Mouse (Mus musculus) embryonic facial prominence, embryonic 13.5 days (tissue): ENCODE measurements around the gene Otud7b. TPM values are rescaled to one million over a fixed set of nuclear protein-coding genes. Genes with fewer than 3 reads are reported as not detected.
"Not testable (repeated sequence)": the region's sequence is repeated elsewhere in the genome, so short reads cannot be mapped to it uniquely, and the experiment has no call there.

Experiments used
- ATAC-seq: fragments of 200-750 bp; cut with Nextera tagmentation; 2 replicates; pipeline ENCODE4 v1.8.0; 2017; ENCODE audit warnings: low read depth; ENCODE audit not compliant: insufficient number of reproducible peaks, insufficient read depth, low FRiP score, low TSS enrichment
- H3K27ac ChIP-seq: fragments of 300-500 bp; sonication (generic); 2 replicates; pipeline ENCODE4 v1.5.1; 2015; ENCODE audit warnings: moderate library complexity, mild to moderate bottlenecking, inconsistent platforms
- H3K27me3 ChIP-seq: fragments of 300-500 bp; sonication (generic); 2 replicates; pipeline ENCODE4 v1.6.1; 2015; ENCODE audit warnings: mild to moderate bottlenecking, inconsistent platforms
- H3K36me3 ChIP-seq: fragments of 300-500 bp; sonication (generic); 2 replicates; pipeline ENCODE4 v1.6.1; 2015; ENCODE audit warnings: mild to moderate bottlenecking, inconsistent platforms
- H3K4me1 ChIP-seq: fragments of 300-500 bp; sonication (generic); 2 replicates; pipeline ENCODE4 v1.6.1; 2015; ENCODE audit warnings: inconsistent platforms
- H3K4me2 ChIP-seq: fragments of 300-500 bp; sonication (generic); 2 replicates; pipeline ENCODE4 v1.6.1; 2015; ENCODE audit warnings: moderate library complexity, mild to moderate bottlenecking, inconsistent platforms
- H3K4me3 ChIP-seq: fragments of 300-500 bp; sonication (generic); 2 replicates; pipeline ENCODE4 v1.5.1; 2015; ENCODE audit warnings: mild to moderate bottlenecking, inconsistent platforms
- H3K9ac ChIP-seq: fragments of 300-500 bp; sonication (generic); 2 replicates; pipeline ENCODE4 v1.6.1; 2015; ENCODE audit warnings: mild to moderate bottlenecking, inconsistent platforms
- H3K9me3 ChIP-seq: fragments of 300-500 bp; sonication (generic); 2 replicates; pipeline ENCODE4 v1.6.1; 2016; ENCODE audit warnings: inconsistent platforms
- WGBS: fragments of 180-500 bp; shearing (Covaris S2); methylation state at CpG from one replicate; pipeline ENCODE4 v1.1.7; 2015; ENCODE audit warnings: mixed read lengths; 5-methylcytosine and 5-hydroxymethylcytosine counted together
- polyA plus RNA-seq: library from polyadenylated mRNA; unstranded; fragments of >200 nt; fragmentation: Nextera tagmentation; extraction: Ambion mirVana; gene quantifications from 2 replicates; pipeline ENCODE4 v1.2.1, GENCODE M21; 2015

The Otud7b gene
- polyA plus RNA-seq, 1 experiment from 2014 or later, result 23.8 TPM

- Histone ChIP-seq H3K9me3 (no peaks in the 10 kb centered on the region), H3K27ac (0 out of 2 replicates have a peak overlapping the region, but pooled peaks have one; percentile 16), H3K9ac (no peak overlapping the region), H3K4me2 (peak overlapping the region; percentile 12; the same call in 1 of the 2 replicates), H3K4me1 (peaks cover 16% of the 10 kb centered on the region), H3K4me3 (no peak overlapping the region), H3K27me3 (no peaks in the 10 kb centered on the region), H3K36me3 (peaks cover 27% of the 10 kb centered on the region)
- WGBS, result 41% methylated on average over 12 of the region's 12 CpGs
- no peak for ATAC-seq
These were observed 88.7 kb downstream of the Otud7b start for GRCm38 (mm10) chr3:96192977-96193376.

- WGBS, result 75% methylated on average over 10 of the region's 10 CpGs
- Histone ChIP-seq H3K4me1 (peaks cover 19% of the 10 kb centered on the region), H3K4me3 (no peak overlapping the region), H3K27ac (no peak overlapping the region), H3K4me2 (no peak overlapping the region), H3K27me3 (no peaks in the 10 kb centered on the region), H3K9me3 (no peaks in the 10 kb centered on the region), H3K36me3 (peaks cover 17% of the 10 kb centered on the region), H3K9ac (no peak overlapping the region)
- ATAC-seq, result no peak
These were observed 90.6 kb downstream of the Otud7b start for GRCm38 (mm10) chr3:96194966-96195365.

GRCm38 (mm10) chr3:96195616-96196313 is 91.4 kb downstream of the Otud7b start:
- 90% methylated on average over 11 of the region's 11 CpGs for WGBS
- Histone ChIP-seq H3K4me2 (peak overlapping the region; percentile 96; the same call in 1 of the 2 replicates), H3K9me3 (no peaks in the 10 kb centered on the region), H3K27ac (no peak overlapping the region), H3K9ac (no peak overlapping the region), H3K36me3 (peaks cover 9% of the 10 kb centered on the region; the same call in 1 of the 2 replicates), H3K4me1 (peaks cover 19% of the 10 kb centered on the region), H3K27me3 (no peaks in the 10 kb centered on the region), H3K4me3 (no peak overlapping the region)
- no peak for ATAC-seq

GRCm38 (mm10) chr3:96196437-96197128 is 92.3 kb downstream of the Otud7b start:
- Histone ChIP-seq H3K4me3 (peak overlapping the region; percentile 63), H3K27me3 (no peaks in the 10 kb centered on the region), H3K4me1 (peaks cover 19% of the 10 kb centered on the region), H3K4me2 (peak overlapping the region; percentile 96), H3K9me3 (no peaks in the 10 kb centered on the region), H3K36me3 (peaks cover 9% of the 10 kb centered on the region; the same call in 1 of the 2 replicates), H3K27ac (peak overlapping the region; percentile 96), H3K9ac (peak overlapping the region; percentile 88)
- no peak; the same call in 1 of the 2 replicates for ATAC-seq
- 17% methylated on average over 27 of the region's 27 CpGs for WGBS

- ATAC-seq, result peak; percentile 89
- no peaks in the 10 kb centered on the region for H3K27me3 ChIP-seq
- H3K9me3 ChIP-seq, result no peaks in the 10 kb centered on the region
- WGBS, result under 1% methylated on average over 50 of the region's 50 CpGs
- peak overlapping the region; percentile 88 for H3K9ac ChIP-seq
- peaks cover 19% of the 10 kb centered on the region for H3K4me1 ChIP-seq
- peak overlapping the region; percentile 96 for H3K27ac ChIP-seq
- peak overlapping the region; percentile 96 for H3K4me2 ChIP-seq
- peaks cover 9% of the 10 kb centered on the region; the same call in 1 of the 2 replicates for H3K36me3 ChIP-seq
- H3K4me3 ChIP-seq, result peak overlapping the region; percentile 63
These were observed 92.9 kb downstream of the Otud7b start for GRCm38 (mm10) chr3:96197129-96197749.

GRCm38 (mm10) chr3:96198181-96198580 is 93.9 kb downstream of the Otud7b start:
- no peak for ATAC-seq
- H3K9ac ChIP-seq, result peak overlapping the region; percentile 59; the same call in 1 of the 2 replicates

GRCm38 (mm10) chr3:96198601-96199251 is 94.4 kb downstream of the Otud7b start:
- not testable (repeated sequence) for H3K4me3 ChIP-seq, H3K27ac ChIP-seq, H3K27me3 ChIP-seq, H3K9ac ChIP-seq, H3K9me3 ChIP-seq, H3K36me3 ChIP-seq, ATAC-seq
- Histone ChIP-seq H3K4me1 (peaks cover 16% of the 10 kb centered on the region), H3K4me2 (peak overlapping the region; percentile 96)
- 20% methylated on average over 8 of the region's 8 CpGs for WGBS

More at GRCm38 (mm10) chr3:96198181-96198580, 93.9 kb downstream of the Otud7b start:
- Histone ChIP-seq H3K4me2 (peak overlapping the region; percentile 96), H3K27ac (0 out of 2 replicates have a peak overlapping the region, but pooled peaks have one; percentile 57), H3K4me3 (peak overlapping the region; percentile 63), H3K36me3 (peaks cover 9% of the 10 kb centered on the region; the same call in 1 of the 2 replicates), H3K4me1 (peaks cover 16% of the 10 kb centered on the region), H3K27me3 (no peaks in the 10 kb centered on the region), H3K9me3 (no peaks in the 10 kb centered on the region)
- 3% methylated on average over 6 of the region's 6 CpGs for WGBS

- Histone ChIP-seq H3K36me3 (peaks cover 6% of the 10 kb centered on the region; the same call in 1 of the 2 replicates), H3K9me3 (no peaks in the 10 kb centered on the region), H3K27ac (no peak overlapping the region), H3K4me2 (no peak overlapping the region), H3K4me3 (no peak overlapping the region), H3K4me1 (peaks cover 16% of the 10 kb centered on the region), H3K9ac (no peak overlapping the region), H3K27me3 (no peaks in the 10 kb centered on the region)
- WGBS, result 60% methylated on average over 2 of the region's 2 CpGs
- no peak for ATAC-seq
These were observed 95.4 kb downstream of the Otud7b start for GRCm38 (mm10) chr3:96199731-96200130.

- no peaks in the 10 kb centered on the region for H3K9me3 ChIP-seq
- H3K4me2 ChIP-seq, result no peak overlapping the region
- no peaks in the 10 kb centered on the region for H3K4me1 ChIP-seq
- H3K4me3 ChIP-seq, result no peak overlapping the region
- 83% methylated on average over 3 of the region's 3 CpGs for WGBS
- H3K9ac ChIP-seq, result no peak overlapping the region
- no peaks in the 10 kb centered on the region for H3K27me3 ChIP-seq
- no peak overlapping the region for H3K27ac ChIP-seq
- no peak for ATAC-seq
- no peaks in the 10 kb centered on the region for H3K36me3 ChIP-seq
These were observed 103.5 kb downstream of the Otud7b start for GRCm38 (mm10) chr3:96207819-96208218.

GRCm38 (mm10) chr3:96209242-96209641 is 104.9 kb downstream of the Otud7b start:
- 19% methylated on average over 15 of the region's 15 CpGs for WGBS
- Histone ChIP-seq H3K27ac (no peak overlapping the region), H3K4me2 (no peak overlapping the region), H3K4me1 (no peaks in the 10 kb centered on the region), H3K27me3 (no peaks in the 10 kb centered on the region), H3K9ac (0 out of 2 replicates have a peak overlapping the region, but pooled peaks have one; percentile 27), H3K9me3 (no peaks in the 10 kb centered on the region), H3K4me3 (no peak overlapping the region), H3K36me3 (no peaks in the 10 kb centered on the region)
- no peak for ATAC-seq
